8 mouse cellular contexts compared by ENCODE assay signal in the genomic region with DNA sequence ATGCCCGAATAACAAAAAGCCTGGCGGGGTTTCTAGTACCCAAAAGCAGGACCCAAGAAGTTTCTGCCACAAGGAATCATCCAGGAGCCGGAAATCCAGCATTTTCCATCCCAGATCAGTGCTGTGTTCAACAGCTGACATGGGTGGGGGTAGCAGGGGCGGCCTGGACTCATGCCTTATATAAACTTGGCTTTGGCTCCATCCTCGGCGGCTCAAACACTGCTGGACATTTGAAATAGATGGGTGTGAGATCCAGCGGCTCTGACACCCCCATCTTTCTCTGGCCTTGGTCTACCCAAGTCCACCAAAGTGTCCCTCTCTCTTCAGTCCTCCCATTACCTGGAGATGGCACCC.
DNase-seq lines count a peak whose midpoint lies in the region; ATAC-seq and TF ChIP-seq lines count a peak whose summit lies in the region.

No protein-coding gene starts in this region.

- no peaks in the 10 kb centered on the region for H3K4me1 ChIP-seq in heart, embryonic 11.5 days (ENCODE audit: control insufficient read depth, insufficient read depth, low read length)
- peaks cover 2% of the 10 kb centered on the region; the same call in 1 of the 2 replicates for H3K4me1 ChIP-seq in cortical plate, adult 2 months (ENCODE audit: control insufficient read depth, insufficient read depth, low read length)
- H3K4me1 ChIP-seq in intestine, embryonic 14.5 days (replicated peaks; ENCODE audit: control insufficient read depth, insufficient read depth, low read length), result no peaks in the 10 kb centered on the region
- H3K4me1 ChIP-seq in midbrain, embryonic 10.5 days, result peaks cover 35% of the 10 kb centered on the region

- TF ChIP-seq POLR2A in cortical plate, adult 2 months (IDR thresholded peaks at IDR 0.05; ENCODE audit: extremely low read depth, insufficient read depth, low read length), result no peak

- peak overlapping the region; percentile 64 for H3K9ac ChIP-seq in heart, embryonic 11.5 days (ENCODE audit: low read depth, low read length)
- H3K9ac ChIP-seq in intestine, embryonic 14.5 days (ENCODE audit: low read length), result peak overlapping the region; percentile 53

- no peaks in the 10 kb centered on the region for H3K27me3 ChIP-seq in heart, embryonic 11.5 days (ENCODE audit: control insufficient read depth, insufficient read depth, low read length)
- no peaks in the 10 kb centered on the region for H3K27me3 ChIP-seq in intestine, embryonic 14.5 days (replicated peaks; ENCODE audit: control insufficient read depth, insufficient read depth, low read length)
- peaks cover 39% of the 10 kb centered on the region for H3K27me3 ChIP-seq in midbrain, embryonic 10.5 days (ENCODE audit: low read depth, poor library complexity, severe bottlenecking)

- no peak for ATAC-seq in heart, embryonic 11.5 days (replicated peaks; ENCODE audit: insufficient number of reproducible peaks, low FRiP score, low TSS enrichment)
- ATAC-seq in intestine, embryonic 14.5 days (replicated peaks; ENCODE audit: low FRiP score, low TSS enrichment, low read depth), result peak; percentile 45; the same call in 1 of the 2 replicates

- DNase-seq in heart, adult 18-20 months, result no peak
- DNase-seq in intestine, embryonic 14.5 days (ENCODE audit: low spot score), result no peak
- DNase-seq in midbrain, embryonic 10.5 days (ENCODE audit: low spot score), result no peak
- DNase-seq in adrenal gland, postnatal 14 days, result no peak
- no peak for DNase-seq in ovary, postnatal 10 days (ENCODE audit: low spot score)
- DNase-seq in gastrocnemius, postnatal 10 days, result no peak

- H3K4me3 ChIP-seq in heart, embryonic 11.5 days (ENCODE audit: low read depth, low read length), result peak overlapping the region; percentile 37
- H3K4me3 ChIP-seq in cortical plate, adult 2 months (ENCODE audit: insufficient read depth, low read length), result peak overlapping the region; percentile 45
- peak overlapping the region; percentile 48 for H3K4me3 ChIP-seq in intestine, embryonic 14.5 days (ENCODE audit: low read depth, low read length)
- H3K4me3 ChIP-seq in midbrain, embryonic 10.5 days, result peak overlapping the region; percentile 66

- no peaks in the 10 kb centered on the region for H3K9me3 ChIP-seq in heart, embryonic 11.5 days (replicated peaks; ENCODE audit: control insufficient read depth, low read length)
- H3K9me3 ChIP-seq in intestine, embryonic 14.5 days (ENCODE audit: control insufficient read depth, low read length), result peaks cover 4% of the 10 kb centered on the region; the same call in 1 of the 2 replicates
- H3K9me3 ChIP-seq in midbrain, embryonic 10.5 days (replicated peaks), result no peaks in the 10 kb centered on the region

- no peak for TF ChIP-seq CTCF in cortical plate, adult 2 months (IDR thresholded peaks at IDR 0.05; ENCODE audit: extremely low read depth, insufficient read depth, low read length)

- WGBS in heart, embryonic 11.5 days (ENCODE audit: insufficient replicate concordance), result 10% methylated on average over 7 of the region's 7 CpGs
- 11% methylated on average over 7 of the region's 7 CpGs for WGBS in intestine, embryonic 14.5 days
- WGBS in midbrain, embryonic 10.5 days, result 15% methylated on average over 7 of the region's 7 CpGs

- peak overlapping the region; percentile 42 for H3K27ac ChIP-seq in heart, embryonic 11.5 days (ENCODE audit: low read depth, low read length)
- H3K27ac ChIP-seq in cortical plate, adult 2 months (ENCODE audit: insufficient read depth, low read length), result no peak overlapping the region
- peak overlapping the region; percentile 33; the same call in 1 of the 2 replicates for H3K27ac ChIP-seq in intestine, embryonic 14.5 days (ENCODE audit: low read depth)
- peak overlapping the region; percentile 88 for H3K27ac ChIP-seq in midbrain, embryonic 10.5 days (replicated peaks)

- peak overlapping the region; percentile 69 for H3K4me2 ChIP-seq in heart, embryonic 11.5 days
- H3K4me2 ChIP-seq in intestine, embryonic 14.5 days (ENCODE audit: low read length), result peak overlapping the region; percentile 71

- H3K36me3 ChIP-seq in heart, embryonic 11.5 days (ENCODE audit: control insufficient read depth, insufficient read depth, low read length), result no peaks in the 10 kb centered on the region
- H3K36me3 ChIP-seq in intestine, embryonic 14.5 days (ENCODE audit: control insufficient read depth, insufficient read depth, low read length), result no peaks in the 10 kb centered on the region
- no peaks in the 10 kb centered on the region for H3K36me3 ChIP-seq in midbrain, embryonic 10.5 days
